Mouse (Mus musculus) cerebellum, adult 2 months (tissue): ENCODE measurements around the gene Id2.

Experiments used
- CTCF ChIP-seq: fragments of 200-500 bp; IDR thresholded peaks from 2 replicates; pipeline ENCODE4 v1.5.1; 2011; ENCODE audit warnings: low read depth, mild to moderate bottlenecking, control low read depth, low read length, moderate library complexity, borderline replicate concordance; ENCODE audit not compliant: insufficient read depth
- POLR2A ChIP-seq: fragments of 200-500 bp; IDR thresholded peaks from 2 replicates; pipeline ENCODE4 v1.6.1; 2011; ENCODE audit warnings: low read length, control low read depth, borderline replicate concordance; ENCODE audit not compliant: insufficient read depth

DNA sequence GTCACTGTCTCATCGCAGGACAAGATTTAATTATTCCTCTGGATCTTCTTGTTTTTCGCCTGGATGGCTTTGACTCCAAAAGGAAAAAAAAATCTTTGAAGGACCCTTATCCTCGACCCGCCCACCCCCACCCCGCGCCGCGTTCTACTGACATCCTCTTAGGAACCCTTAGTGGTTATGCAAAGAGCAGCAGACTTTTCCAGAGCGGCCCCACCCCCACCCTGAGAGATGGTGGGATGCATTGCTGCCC, 2.3 kb upstream of the Id2 start:
- TF ChIP-seq CTCF, result no peak
- no peak for TF ChIP-seq POLR2A
